Mouse (Mus musculus) liver, postnatal 0 days (tissue): ENCODE measurements at regions not wholly inside any gene's neighbourhood (a gene's known extent, or its start where the extent isn't known, plus 50 kb on each side); places are given as distances from the start of the nearest gene placed in this dataset.

Experiments used
- ATAC-seq: fragments of 200-750 bp; cut with Nextera tagmentation; 2 replicates; pipeline ENCODE4 v1.8.0; 2017; ENCODE audit warnings: mild to moderate bottlenecking, moderate library complexity
- DNase-seq: peaks from one replicate; pipeline ENCODE4 v3.0.0-alpha.2; 2016
- H3K27ac ChIP-seq: fragments of 300-500 bp; sonication (generic); 2 replicates; pipeline ENCODE4 v1.5.1; 2014; ENCODE audit warnings: antibody characterized with exemption, moderate library complexity, mild to moderate bottlenecking, low read depth
- H3K27me3 ChIP-seq: fragments of 300-500 bp; sonication (generic); 2 replicates; pipeline ENCODE4 v1.6.1; 2014; ENCODE audit warnings: low read length, control low read depth, mixed read lengths; ENCODE audit not compliant: insufficient read depth
- H3K36me3 ChIP-seq: fragments of 300-500 bp; sonication (generic); replicated peaks from 2 replicates; pipeline ENCODE4 v1.6.1; 2014; ENCODE audit warnings: mild to moderate bottlenecking, control low read depth, low read length, moderate library complexity, mixed read lengths; ENCODE audit not compliant: insufficient read depth
- H3K4me1 ChIP-seq: fragments of 300-500 bp; sonication (generic); 2 replicates; pipeline ENCODE4 v1.6.1; 2014; ENCODE audit warnings: antibody characterized with exemption, mild to moderate bottlenecking, control low read depth; ENCODE audit not compliant: insufficient read depth
- H3K4me2 ChIP-seq: fragments of 300-500 bp; sonication (generic); 2 replicates; pipeline ENCODE4 v1.6.1; 2014; ENCODE audit warnings: low read depth, mild to moderate bottlenecking, low read length, moderate library complexity, mixed read lengths
- H3K4me3 ChIP-seq: fragments of 300-500 bp; sonication (generic); 2 replicates; pipeline ENCODE4 v1.5.1; 2014; ENCODE audit warnings: low read depth, low read length
- H3K9ac ChIP-seq: fragments of 300-500 bp; sonication (generic); replicated peaks from 2 replicates; pipeline ENCODE4 v1.6.1; 2014; ENCODE audit warnings: mild to moderate bottlenecking, moderate library complexity
- H3K9me3 ChIP-seq: fragments of 300-500 bp; sonication (generic); 2 replicates; pipeline ENCODE4 v1.6.1; 2016; ENCODE audit warnings: mild to moderate bottlenecking, control low read depth, low read length, mixed read lengths
- CTCF ChIP-seq: sonication (generic); IDR thresholded peaks from 2 replicates; pipeline ENCODE4 v1.5.1; 2016; ENCODE audit warnings: antibody characterized with exemption, low read depth
- EP300 ChIP-seq: IDR thresholded peaks from 2 replicates; pipeline ENCODE4 v1.6.1; 2016; ENCODE audit warnings: antibody characterized with exemption, low read depth, mild to moderate bottlenecking
- WGBS: fragments of 180-500 bp; shearing (Covaris S2); extraction: QIAGEN DNeasy Blood & Tissue Kit; methylation state at CpG from one replicate; pipeline ENCODE4 v1.1.7; 2014; ENCODE audit not compliant: insufficient replicate concordance; 5-methylcytosine and 5-hydroxymethylcytosine counted together

GRCm38 (mm10) chr14:26357242-26357641 is 99.5 kb downstream of the Duxbl3 start:
- no peaks in the 10 kb centered on the region for H3K27me3 ChIP-seq
- H3K4me2 ChIP-seq = no peak overlapping the region
- WGBS = 46% methylated on average over 6 of the region's 6 CpGs
- no peaks in the 10 kb centered on the region for H3K9me3 ChIP-seq
- H3K9ac ChIP-seq = no peak overlapping the region
- peak; percentile 24 for DNase-seq
- no peaks in the 10 kb centered on the region for H3K36me3 ChIP-seq
- TF ChIP-seq CTCF (no peak), EP300 (no peak)
- H3K27ac ChIP-seq = no peak overlapping the region
- no peak for ATAC-seq
- H3K4me1 ChIP-seq = no peaks in the 10 kb centered on the region
- H3K4me3 ChIP-seq = no peak overlapping the region

DNA sequence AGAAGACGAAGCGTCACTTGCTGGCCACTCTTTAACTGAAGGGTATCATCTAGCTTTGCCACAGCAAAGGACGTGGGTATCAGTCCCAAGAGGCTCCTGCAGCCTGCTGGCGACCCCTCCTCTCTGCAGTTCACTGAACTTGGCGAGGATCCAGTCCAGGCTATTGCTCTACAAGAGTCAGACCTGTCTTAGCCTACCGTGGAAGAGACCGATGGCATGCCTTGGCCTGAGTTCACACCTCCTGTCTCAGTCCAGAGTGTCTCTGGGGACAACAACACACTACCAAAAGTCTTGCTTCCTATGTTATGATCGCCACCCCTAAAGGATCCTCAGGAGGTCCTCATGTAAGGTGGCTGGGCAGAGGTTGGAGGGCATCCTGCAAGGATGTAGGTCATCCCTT is 100.2 kb downstream of the Duxbl3 start:
- no peaks in the 10 kb centered on the region for H3K27me3 ChIP-seq
- TF ChIP-seq CTCF (no peak), EP300 (no peak)
- H3K36me3 ChIP-seq = no peaks in the 10 kb centered on the region
- peak; percentile 13 for DNase-seq
- H3K4me1 ChIP-seq = no peaks in the 10 kb centered on the region
- WGBS = 68% methylated on average over 8 of the region's 8 CpGs
- no peak overlapping the region for H3K9ac ChIP-seq
- H3K4me2 ChIP-seq = no peak overlapping the region
- H3K9me3 ChIP-seq = no peaks in the 10 kb centered on the region
- H3K27ac ChIP-seq = no peak overlapping the region
- no peak for ATAC-seq
- no peak overlapping the region for H3K4me3 ChIP-seq

GRCm38 (mm10) chr14:26360071-26360470 is 102.3 kb downstream of the Duxbl3 start:
- H3K9me3 ChIP-seq = no peaks in the 10 kb centered on the region
- no peaks in the 10 kb centered on the region for H3K4me1 ChIP-seq
- no peaks in the 10 kb centered on the region for H3K36me3 ChIP-seq
- DNase-seq (no peak), ATAC-seq (no peak)
- no peak overlapping the region for H3K4me2 ChIP-seq
- H3K9ac ChIP-seq = no peak overlapping the region
- no peak overlapping the region for H3K4me3 ChIP-seq
- H3K27me3 ChIP-seq = no peaks in the 10 kb centered on the region
- TF ChIP-seq CTCF (no peak), EP300 (no peak)
- no peak overlapping the region for H3K27ac ChIP-seq
- 52% methylated on average over 4 of the region's 4 CpGs for WGBS

- H3K27ac ChIP-seq = no peak overlapping the region
- DNase-seq (no peak), ATAC-seq (no peak)
- H3K9me3 ChIP-seq = no peaks in the 10 kb centered on the region
- H3K9ac ChIP-seq = no peak overlapping the region
- no peaks in the 10 kb centered on the region for H3K36me3 ChIP-seq
- H3K4me2 ChIP-seq = no peak overlapping the region
- no peaks in the 10 kb centered on the region for H3K27me3 ChIP-seq
- TF ChIP-seq CTCF = no peak
- no peak for TF ChIP-seq EP300
- no peak overlapping the region for H3K4me3 ChIP-seq
- H3K4me1 ChIP-seq = no peaks in the 10 kb centered on the region
- 81% methylated on average over 3 of the region's 3 CpGs for WGBS
Observed at GRCm38 (mm10) chr14:26361206-26361605, 103.4 kb downstream of the Duxbl3 start.
